Mouse (Mus musculus) liver, postnatal 0 days (tissue): ENCODE measurements around the gene Ubr7. TPM values are rescaled to one million over a fixed set of nuclear protein-coding genes. Genes with fewer than 3 reads are reported as not detected.

ENCODE experiments used
- ATAC-seq: fragments of 200-750 bp; cut with Nextera tagmentation; 2 replicates; pipeline ENCODE4 v1.8.0; 2017; ENCODE audit warnings: mild to moderate bottlenecking, moderate library complexity
- DNase-seq: peaks from one replicate; pipeline ENCODE4 v3.0.0-alpha.2; 2016
- H3K27ac ChIP-seq: fragments of 300-500 bp; sonication (generic); 2 replicates; pipeline ENCODE4 v1.5.1; 2014; ENCODE audit warnings: antibody characterized with exemption, moderate library complexity, mild to moderate bottlenecking, low read depth
- H3K27me3 ChIP-seq: fragments of 300-500 bp; sonication (generic); 2 replicates; pipeline ENCODE4 v1.6.1; 2014; ENCODE audit warnings: low read length, control low read depth, mixed read lengths; ENCODE audit not compliant: insufficient read depth
- H3K36me3 ChIP-seq: fragments of 300-500 bp; sonication (generic); replicated peaks from 2 replicates; pipeline ENCODE4 v1.6.1; 2014; ENCODE audit warnings: mild to moderate bottlenecking, control low read depth, low read length, moderate library complexity, mixed read lengths; ENCODE audit not compliant: insufficient read depth
- H3K4me1 ChIP-seq: fragments of 300-500 bp; sonication (generic); 2 replicates; pipeline ENCODE4 v1.6.1; 2014; ENCODE audit warnings: antibody characterized with exemption, mild to moderate bottlenecking, control low read depth; ENCODE audit not compliant: insufficient read depth
- H3K4me2 ChIP-seq: fragments of 300-500 bp; sonication (generic); 2 replicates; pipeline ENCODE4 v1.6.1; 2014; ENCODE audit warnings: low read depth, mild to moderate bottlenecking, low read length, moderate library complexity, mixed read lengths
- H3K4me3 ChIP-seq: fragments of 300-500 bp; sonication (generic); 2 replicates; pipeline ENCODE4 v1.5.1; 2014; ENCODE audit warnings: low read depth, low read length
- H3K9ac ChIP-seq: fragments of 300-500 bp; sonication (generic); replicated peaks from 2 replicates; pipeline ENCODE4 v1.6.1; 2014; ENCODE audit warnings: mild to moderate bottlenecking, moderate library complexity
- H3K9me3 ChIP-seq: fragments of 300-500 bp; sonication (generic); 2 replicates; pipeline ENCODE4 v1.6.1; 2016; ENCODE audit warnings: mild to moderate bottlenecking, control low read depth, low read length, mixed read lengths
- CTCF ChIP-seq: sonication (generic); IDR thresholded peaks from 2 replicates; pipeline ENCODE4 v1.5.1; 2016; ENCODE audit warnings: antibody characterized with exemption, low read depth
- EP300 ChIP-seq: IDR thresholded peaks from 2 replicates; pipeline ENCODE4 v1.6.1; 2016; ENCODE audit warnings: antibody characterized with exemption, low read depth, mild to moderate bottlenecking
- WGBS: fragments of 180-500 bp; shearing (Covaris S2); extraction: QIAGEN DNeasy Blood & Tissue Kit; methylation state at CpG from one replicate; pipeline ENCODE4 v1.1.7; 2014; ENCODE audit not compliant: insufficient replicate concordance; 5-methylcytosine and 5-hydroxymethylcytosine counted together
- polyA plus RNA-seq: library from polyadenylated mRNA; unstranded; fragments of >200 nt; fragmentation: Nextera tagmentation; extraction: Ambion mirVana; gene quantifications from 2 replicates; pipeline ENCODE4 v1.2.1, GENCODE M21; 2015

Ubr7 gene
- polyA plus RNA-seq, 1 experiment from 2014 or later = 12.5 TPM

DNA sequence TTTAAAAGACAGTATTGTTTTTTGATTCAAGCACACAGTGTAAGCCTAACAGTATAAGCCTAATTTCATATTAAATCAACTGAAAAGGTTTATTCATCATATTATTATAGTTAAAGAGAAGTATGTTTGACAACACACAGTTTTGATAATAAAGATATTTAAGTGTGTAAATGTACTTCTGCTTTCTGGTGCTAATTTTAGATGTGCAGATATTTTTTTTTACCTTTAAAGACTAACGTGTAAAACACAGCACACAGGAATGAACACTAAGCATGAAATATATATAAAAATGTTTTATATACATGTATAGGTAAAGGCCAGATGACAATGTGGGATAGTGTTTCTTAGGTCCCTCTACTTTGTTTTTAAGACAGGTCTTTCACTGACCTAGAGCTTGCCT lies 69.4 kb downstream of the Ubr7 start:
- Histone ChIP-seq H3K36me3 (0 out of 2 replicates have a peak, but pooled peaks cover 3% of the 10 kb centered on the region), H3K27ac (no peak overlapping the region), H3K9me3 (no peaks in the 10 kb centered on the region), H3K4me2 (no peak overlapping the region), H3K4me1 (no peaks in the 10 kb centered on the region), H3K9ac (no peak overlapping the region), H3K27me3 (no peaks in the 10 kb centered on the region), H3K4me3 (no peak overlapping the region)
- ATAC-seq = no peak
- DNase-seq = no peak
- 40% methylated on average over 1 of the region's 1 CpGs for WGBS
- TF ChIP-seq EP300 = no peak
- TF ChIP-seq CTCF = no peak

Other genes starting within 250 kb of the Ubr7 start
- gene Chga, start 203.0 kb upstream of the Ubr7 start, polyA plus RNA-seq = 0.45 and 0.83 TPM in 2 replicates
- gene Itpk1, start 53.0 kb upstream of the Ubr7 start, polyA plus RNA-seq = 3.6 TPM in 2 replicates
- gene Moap1, start 14.3 kb upstream of the Ubr7 start, polyA plus RNA-seq = 4.2 and 4.9 TPM in 2 replicates
- 5.6 and 5.8 TPM in 2 replicates for gene Tmem251, start 14.2 kb upstream of the Ubr7 start, polyA plus RNA-seq
- not detected in 2 replicates for gene Gm28051, start 202 bp upstream of the Ubr7 start, polyA plus RNA-seq
- gene Gon7, start 164 bp upstream of the Ubr7 start, polyA plus RNA-seq = 10.8 and 13.0 TPM in 2 replicates
- 5.2 and 5.4 TPM in 2 replicates for gene Gm20604, start 705 bp downstream of the Ubr7 start, polyA plus RNA-seq
- gene Btbd7, start 120.5 kb downstream of the Ubr7 start, polyA plus RNA-seq = 4.6 and 4.7 TPM in 2 replicates
- not detected in 2 replicates for gene Cox8c, start 141.3 kb downstream of the Ubr7 start, polyA plus RNA-seq
- 0.01 TPM in 2 replicates for gene Unc79, start 190.9 kb downstream of the Ubr7 start, polyA plus RNA-seq